Mouse (Mus musculus): ENCODE measurements around the gene Tnfaip8l2.
"Not testable (repeated sequence)": the region's sequence is repeated elsewhere in the genome, so short reads cannot be mapped to it uniquely, and the experiment has no call there.

The Tnfaip8l2 gene

GRCm38 (mm10) chr3:95112760-95113159 is 29.4 kb downstream of the Tnfaip8l2 start:
- no peak for DNase-seq (ENCODE audit: low spot score in 2 of 2)

GRCm38 (mm10) chr3:95110911-95111726 is 31.0 kb downstream of the Tnfaip8l2 start, which contains the start of gene Vps72:
Vps72 (plus strand) TSS chr3:95111022.
- DNase-seq (ENCODE audit: low spot score in 2 of 2), result peak; percentile 84 to 87

GRCm38 (mm10) chr3:95107898-95108297 is 34.3 kb downstream of the Tnfaip8l2 start:
- no peak for DNase-seq (ENCODE audit: low spot score in 2 of 2)

DNA sequence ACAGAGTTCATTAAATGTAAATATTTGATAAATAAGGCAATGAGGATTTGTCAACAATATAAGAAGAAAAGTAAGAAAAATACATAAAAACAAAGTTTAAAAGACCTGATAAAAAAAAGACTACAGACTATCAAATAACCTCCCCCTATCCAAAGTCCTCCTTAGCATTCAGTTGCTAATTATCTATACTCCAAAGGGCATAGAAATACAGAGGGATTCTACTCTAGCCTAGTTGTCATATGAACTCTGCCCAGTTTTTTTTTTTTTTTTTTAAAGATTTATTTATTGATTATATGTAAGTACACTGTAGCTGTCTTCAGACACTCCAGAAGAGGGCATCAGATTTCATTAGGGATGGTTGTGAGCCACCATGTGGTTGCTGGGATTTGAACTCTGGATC is 34.9 kb downstream of the Tnfaip8l2 start:
- DNase-seq (ENCODE audit: low spot score in 2 of 2), result not testable (repeated sequence)

GRCm38 (mm10) chr3:95106338-95107117 is 35.6 kb downstream of the Tnfaip8l2 start, which contains the start of gene Pip5k1a:
Pip5k1a (minus strand) TSS chr3:95106930.
- peak; percentile 95 to 98 for DNase-seq (ENCODE audit: low spot score in 2 of 2)

GRCm38 (mm10) chr3:95105586-95106337 is 36.4 kb downstream of the Tnfaip8l2 start:
- DNase-seq (ENCODE audit: low spot score in 2 of 2), result no peak

DNA sequence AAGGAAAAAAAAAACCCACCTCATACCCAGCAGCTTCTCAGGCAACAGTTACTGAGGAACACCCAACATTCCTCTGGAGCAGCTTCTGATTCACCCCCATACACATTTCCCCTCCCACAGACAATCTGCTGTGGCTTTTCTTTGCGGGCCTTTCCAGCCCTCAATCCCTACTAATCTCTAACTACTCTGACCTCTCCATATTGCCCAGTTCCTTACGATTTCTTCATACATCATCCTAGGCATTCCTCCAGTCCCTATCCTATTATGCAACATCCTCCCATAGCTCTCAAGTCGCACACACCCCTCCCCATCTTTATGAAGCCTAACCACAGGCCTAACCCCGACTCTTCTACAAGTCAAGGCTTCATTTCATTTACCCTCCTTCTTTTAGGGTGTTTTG is 37.0 kb downstream of the Tnfaip8l2 start:
- DNase-seq (ENCODE audit: low spot score in 2 of 2), result no peak

DNA sequence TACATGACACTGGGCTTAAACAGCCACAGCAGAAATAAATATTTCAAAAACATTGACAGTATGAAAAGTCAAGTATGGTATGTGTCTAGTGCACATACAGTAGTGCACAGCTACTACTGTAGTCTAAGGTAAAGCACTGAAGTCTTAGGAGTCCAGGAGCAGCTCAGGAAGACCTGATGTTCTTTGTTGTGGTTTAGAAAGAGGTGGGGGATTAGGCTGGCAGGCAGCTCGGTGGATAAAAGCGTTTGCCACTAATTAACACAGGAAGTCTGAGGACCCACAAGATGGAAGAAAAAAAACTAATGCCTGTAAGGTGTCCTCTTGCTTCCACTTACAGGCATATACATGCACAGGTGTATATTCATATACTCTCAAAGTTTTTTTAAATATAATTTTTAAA is 41.3 kb downstream of the Tnfaip8l2 start:
- DNase-seq (ENCODE audit: low spot score in 2 of 2), result no peak
